Mouse (Mus musculus): ENCODE data around the gene Prcp.
A peak's percentile ranks its signal among the peaks of the same experiment; 100 is the strongest.

Gene Prcp

DNA sequence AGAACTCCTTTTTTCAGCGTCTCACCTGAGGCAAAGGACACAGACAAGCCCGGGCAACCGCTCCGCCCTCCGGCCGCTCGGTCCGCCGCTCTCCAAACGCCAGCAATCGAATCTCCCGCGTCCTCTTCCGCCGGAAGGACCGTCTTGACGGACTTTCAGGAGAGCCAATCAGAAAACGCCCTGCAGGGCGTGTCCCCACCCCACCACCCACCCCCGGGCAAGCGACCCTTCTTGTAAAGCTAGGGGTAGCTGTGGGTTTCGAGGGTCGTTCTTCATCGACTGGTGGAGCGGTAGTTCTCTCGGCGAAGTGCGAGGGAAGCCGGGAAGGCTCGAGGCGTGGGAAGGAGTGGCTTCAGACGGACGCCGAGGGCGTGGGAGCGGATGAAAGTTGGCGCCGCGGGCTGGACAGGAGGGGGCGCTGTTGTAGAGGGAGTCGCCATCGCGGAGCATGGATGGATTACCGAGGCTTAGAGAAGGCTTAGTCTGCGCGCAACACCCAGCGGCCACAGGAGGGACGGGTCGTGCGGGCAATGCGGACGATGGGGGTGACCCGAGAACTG lies at the start of gene Prcp, which contains the start of gene Ddias:
Gene Prcp, plus strand, starts transcription at position 355 of the 560 bp plus-strand sequence.
Gene Ddias, minus strand, starts transcription at position 132 of the 560 bp plus-strand sequence.
- DNase-seq (ENCODE audit: low spot score in 2 of 2), result peak; percentile 98

- no peak for DNase-seq (ENCODE audit: low spot score in 2 of 2)
These were observed 48.0 kb upstream of the Prcp start for GRCm38 (mm10) chr7:92826248-92826647.

DNA sequence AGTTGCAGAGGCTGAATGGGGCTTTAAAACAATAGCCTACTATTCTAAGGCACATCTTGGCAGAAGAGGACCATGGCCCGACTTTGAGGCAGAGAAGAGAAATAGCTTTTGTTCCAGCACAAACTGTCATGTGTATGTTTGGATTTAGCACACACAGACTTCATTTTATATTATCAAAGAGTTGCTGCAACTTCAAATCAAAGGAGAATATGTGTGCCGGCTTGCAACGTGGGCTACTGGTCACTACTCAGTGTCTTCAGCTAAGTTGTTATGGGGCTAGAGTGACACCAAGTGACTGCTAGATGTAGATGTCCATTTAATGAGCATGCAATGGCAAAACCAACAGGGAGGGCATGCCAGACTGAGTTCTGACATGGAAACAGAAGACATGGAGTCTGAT lies 46.3 kb upstream of the Prcp start:
- no peak for DNase-seq (ENCODE audit: low spot score in 2 of 2)

DNA sequence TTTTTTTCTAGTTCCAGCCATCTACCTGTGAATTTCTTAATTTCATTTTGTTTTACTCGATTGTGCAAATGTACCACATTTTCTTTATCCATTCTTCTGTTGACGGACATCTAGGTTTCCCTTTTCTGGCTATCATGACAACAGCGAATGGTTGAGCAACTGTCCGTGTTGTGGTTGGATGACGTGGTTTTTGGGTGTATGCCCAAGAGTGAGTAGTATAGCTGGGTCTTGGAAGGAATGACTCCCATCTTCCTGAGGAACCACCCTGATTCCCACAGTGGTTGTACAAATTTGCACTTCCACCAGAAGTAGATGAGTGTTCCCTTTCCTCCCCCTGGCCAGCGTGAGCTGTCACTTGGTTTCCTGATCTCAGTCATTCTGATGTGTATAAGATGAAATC lies 41.9 kb upstream of the Prcp start:
- DNase-seq (ENCODE audit: low spot score in 2 of 2), result no peak

DNA sequence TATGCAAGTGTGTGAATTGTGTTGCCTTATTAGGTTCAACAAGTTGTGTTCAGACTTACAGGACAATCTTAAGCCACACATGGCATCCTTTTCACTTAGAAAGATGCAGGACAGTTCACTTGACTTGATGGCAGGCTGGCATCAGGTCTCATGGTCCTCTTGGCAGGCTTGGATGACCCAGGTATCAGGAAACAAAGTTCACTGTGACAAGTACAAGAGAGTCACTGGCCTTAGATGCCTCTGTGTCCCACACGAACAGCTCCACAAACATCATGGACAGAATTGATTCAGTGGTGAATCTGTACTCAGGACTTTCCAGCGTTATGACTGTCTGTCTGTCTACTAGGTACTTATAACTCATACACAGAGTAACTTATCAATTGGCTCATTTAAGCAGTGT lies 39.9 kb upstream of the Prcp start:
- no peak for DNase-seq (ENCODE audit: low spot score in 2 of 2)

DNA sequence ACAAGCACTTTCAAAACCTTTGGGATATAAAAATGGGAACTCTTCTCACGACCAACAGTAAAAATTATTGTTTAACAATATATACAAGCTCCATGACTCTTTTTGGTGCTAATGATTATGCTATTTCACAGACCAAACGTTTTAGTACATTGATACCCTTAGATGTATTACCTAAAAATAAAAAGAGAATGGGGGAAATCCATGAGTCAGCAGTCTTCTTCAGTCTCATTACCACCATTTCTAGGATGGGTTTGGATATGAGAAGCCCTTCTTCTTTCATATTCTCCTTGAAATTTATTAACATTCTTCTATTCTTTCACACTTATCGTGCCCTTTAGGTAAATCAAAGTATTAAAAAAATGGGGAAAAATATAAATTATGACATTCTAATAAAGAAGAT lies 37.8 kb upstream of the Prcp start:
- no peak for DNase-seq (ENCODE audit: low spot score in 2 of 2)

DNA sequence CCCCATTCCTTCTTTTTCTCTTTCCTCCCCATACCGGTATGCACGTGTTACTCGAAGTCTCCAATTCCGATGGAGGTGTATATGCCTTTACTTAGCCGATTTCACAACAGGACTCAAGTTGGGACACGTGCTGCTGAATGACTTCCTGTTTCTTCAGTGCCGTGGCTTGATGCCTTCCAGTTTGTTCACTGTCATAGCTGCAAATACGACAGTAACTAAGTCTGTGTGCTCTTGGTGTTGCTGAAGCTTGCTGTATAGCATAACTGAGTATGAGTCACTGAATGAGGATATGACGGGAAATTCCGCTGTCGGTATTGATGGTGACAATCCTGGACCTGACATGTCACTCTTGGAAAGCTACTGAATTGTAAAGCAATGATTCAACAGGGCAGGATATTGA lies 37.0 kb upstream of the Prcp start:
- no peak for DNase-seq (ENCODE audit: low spot score in 2 of 2)

GRCm38 (mm10) chr7:92837907-92838306 lies 36.4 kb upstream of the Prcp start:
- no peak for DNase-seq (ENCODE audit: low spot score in 2 of 2)

DNA sequence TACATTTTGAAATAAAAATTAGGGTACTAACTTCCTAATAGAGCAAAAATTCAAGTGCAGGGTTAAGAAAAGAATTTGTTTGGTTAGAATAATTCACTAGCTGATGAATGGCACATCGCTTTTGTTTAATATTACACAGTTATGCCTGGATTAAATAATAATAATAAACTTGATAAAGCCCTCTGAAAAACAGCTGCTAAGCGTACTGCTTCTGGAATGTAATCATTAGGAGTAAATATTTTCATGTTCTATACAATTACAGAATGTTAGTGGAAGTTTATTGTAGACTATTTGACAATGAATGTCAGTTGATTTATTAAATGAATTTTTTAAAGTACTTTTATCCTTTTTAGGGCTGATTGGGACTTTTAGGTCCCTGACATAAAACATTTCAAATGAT lies 32.0 kb upstream of the Prcp start:
- no peak for DNase-seq (ENCODE audit: low spot score in 2 of 2)

DNA sequence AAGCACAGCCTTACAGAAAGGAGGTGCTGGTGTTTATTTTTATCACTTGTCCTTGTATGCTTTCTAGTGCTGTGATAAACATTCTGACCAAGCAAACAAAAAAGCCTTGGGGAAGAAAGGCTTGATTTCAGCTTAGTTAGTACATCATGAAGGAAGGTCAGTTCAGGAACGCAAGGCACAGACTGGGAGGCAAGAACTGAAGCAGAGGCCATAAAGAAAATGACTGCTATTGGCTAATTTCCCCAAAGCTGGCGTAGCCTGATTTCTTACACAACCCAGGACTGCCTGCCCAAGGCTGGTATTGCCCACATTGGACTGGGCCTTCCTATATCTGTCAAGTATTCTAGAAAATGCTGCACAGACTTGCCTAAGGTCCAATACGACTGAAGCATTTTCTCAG lies 26.0 kb upstream of the Prcp start:
- no peak for DNase-seq (ENCODE audit: low spot score in 2 of 2)

GRCm38 (mm10) chr7:92866526-92866925 lies 7.7 kb upstream of the Prcp start:
- DNase-seq (ENCODE audit: low spot score in 2 of 2), result no peak

DNA sequence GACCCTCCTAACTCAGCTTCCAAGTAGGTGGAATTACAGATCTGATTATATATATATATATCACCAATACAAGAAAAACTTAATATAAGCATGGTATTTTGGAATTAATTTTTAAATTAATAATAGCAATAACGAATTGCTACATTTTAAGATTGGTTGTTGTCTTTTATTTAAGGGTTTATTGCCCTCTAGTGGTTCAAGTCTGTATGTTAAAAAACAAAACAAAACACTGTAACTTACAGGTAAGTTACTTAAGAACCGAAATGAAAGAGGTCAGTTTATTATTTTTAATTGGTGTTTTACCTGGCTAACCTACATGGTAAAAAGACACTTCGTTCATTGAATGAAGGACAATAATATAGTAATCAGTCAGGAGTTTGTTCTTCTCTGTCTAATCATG lies 4.1 kb upstream of the Prcp start:
- DNase-seq (ENCODE audit: low spot score in 2 of 2), result no peak

DNA sequence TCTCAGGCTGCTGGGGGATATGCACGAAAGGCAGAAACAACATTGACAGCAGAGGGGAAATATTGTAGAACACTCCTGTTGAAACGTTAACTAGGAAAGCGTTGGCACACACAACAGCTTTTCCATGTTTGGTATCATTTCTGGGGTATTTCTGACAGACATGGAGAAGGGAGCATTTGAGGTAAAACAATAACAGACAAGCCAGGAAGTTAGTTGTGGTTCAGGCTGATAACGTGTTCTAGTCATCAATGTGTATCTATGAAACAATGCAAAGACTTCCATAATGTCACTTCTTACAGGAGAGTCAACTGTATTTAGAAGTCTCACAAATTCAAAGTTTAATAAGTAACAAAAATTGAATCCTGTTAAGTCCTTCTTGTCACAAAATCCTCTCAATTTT lies 2.7 kb upstream of the Prcp start:
- DNase-seq (ENCODE audit: low spot score in 2 of 2), result no peak

DNA sequence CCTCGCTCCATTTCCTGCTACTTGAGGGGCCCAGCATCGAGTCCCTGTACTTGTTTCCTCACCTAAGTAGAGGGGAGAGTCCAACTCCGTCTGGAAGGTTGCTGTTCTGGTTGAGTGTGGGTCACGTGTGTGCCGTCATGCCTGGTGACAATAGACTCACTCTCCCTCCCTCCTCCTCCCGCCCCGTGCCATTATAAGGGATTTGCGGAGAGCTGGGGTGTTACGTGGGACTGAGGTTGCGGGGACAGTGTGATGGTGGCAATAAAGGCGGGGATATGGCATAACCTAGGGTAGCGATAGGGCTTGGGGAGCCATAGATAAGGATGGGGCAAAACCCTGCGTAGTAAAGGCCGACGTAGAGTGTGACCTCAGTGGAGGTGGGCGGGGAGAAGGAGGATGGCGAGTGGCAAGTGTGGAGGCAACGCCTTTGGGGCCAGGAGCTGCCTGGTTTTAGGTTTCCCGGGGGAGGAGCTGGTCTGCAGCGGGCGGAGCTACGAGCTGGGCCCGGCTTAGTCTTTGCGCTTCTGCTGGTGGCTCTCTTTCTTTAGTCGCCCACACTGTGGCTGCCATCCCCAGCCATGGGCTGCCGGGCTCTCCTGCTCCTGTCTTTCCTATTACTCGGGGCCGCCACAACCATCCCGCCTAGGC lies 615 bp downstream of the Prcp start:
- peak; percentile 90 to 94 for DNase-seq (ENCODE audit: low spot score in 2 of 2)

DNA sequence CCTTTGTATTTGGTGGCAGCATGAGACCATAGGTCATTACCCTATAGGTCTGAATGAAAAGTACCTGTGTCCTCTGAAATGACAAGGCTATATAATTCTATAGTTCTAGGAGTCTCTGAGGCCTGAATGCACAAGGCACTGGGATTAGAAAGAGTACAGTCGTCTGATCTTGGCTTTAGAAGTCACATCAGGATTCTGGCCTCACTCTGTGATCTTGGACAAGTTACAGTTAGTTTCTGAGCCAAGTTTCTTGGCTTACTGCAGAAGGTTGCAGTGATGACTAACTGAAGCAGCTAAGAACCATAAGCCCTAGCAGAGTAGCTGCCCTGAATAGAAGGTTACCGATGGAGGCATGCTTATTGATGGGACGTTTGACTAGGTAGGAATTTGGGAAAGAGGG lies 1.8 kb downstream of the Prcp start:
- DNase-seq (ENCODE audit: low spot score in 2 of 2), result no peak

DNA sequence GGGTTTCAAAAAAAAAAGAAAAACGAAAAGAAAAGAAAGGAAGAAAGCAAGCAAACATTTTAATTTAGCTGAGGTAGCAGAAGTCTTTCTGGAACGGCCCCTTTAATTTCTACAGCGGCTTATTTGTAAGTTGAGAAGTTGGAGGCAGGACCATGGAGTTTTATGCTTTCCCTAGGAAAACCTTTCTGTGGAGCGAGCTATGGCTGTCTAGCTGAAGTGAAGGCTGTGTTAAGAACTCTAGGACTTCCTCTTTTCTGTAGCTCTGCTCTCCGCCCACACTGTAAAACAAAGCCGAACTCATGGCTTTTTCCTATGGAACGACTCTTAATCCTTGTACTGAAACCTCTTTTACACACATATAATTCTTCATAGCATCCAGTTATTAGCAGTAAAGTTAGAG lies 2.3 kb downstream of the Prcp start:
- DNase-seq (ENCODE audit: low spot score in 2 of 2), result no peak

DNA sequence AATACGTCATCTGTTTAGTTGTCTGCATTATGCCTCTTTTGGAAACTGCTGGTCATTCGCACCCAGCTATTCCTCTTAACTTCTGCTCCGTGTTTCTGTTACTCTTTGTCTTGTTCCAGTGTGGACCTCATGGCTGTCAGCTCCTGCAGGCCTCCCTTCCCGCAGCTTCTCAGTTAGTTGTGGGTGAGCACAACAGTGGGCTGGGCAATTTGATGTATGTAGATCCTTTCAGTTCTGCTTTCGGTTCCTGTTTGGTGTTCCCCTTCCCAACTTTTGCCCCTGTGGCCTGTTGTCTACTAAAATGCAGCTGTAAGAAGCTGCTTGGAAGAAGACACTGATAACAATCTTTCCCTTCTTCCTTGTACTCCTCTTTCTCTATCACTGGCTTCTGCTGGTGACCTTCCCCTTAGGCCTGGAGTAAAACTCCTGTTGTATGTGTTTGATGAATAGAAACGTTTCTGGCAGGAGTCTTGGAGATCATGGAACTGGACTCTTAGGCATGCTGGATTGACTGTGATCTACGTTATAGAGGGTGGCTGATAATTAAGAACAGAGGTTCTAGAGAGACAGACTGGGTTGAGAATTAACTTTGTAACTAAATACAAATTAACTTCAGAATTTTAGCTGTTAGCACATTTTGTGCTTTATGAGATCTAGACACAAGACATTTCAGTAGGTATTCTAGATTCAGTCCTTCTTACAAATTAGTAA lies 4.5 kb downstream of the Prcp start:
- DNase-seq (ENCODE audit: low spot score in 2 of 2), result peak in 1 of 2 experiments; percentile 52

DNA sequence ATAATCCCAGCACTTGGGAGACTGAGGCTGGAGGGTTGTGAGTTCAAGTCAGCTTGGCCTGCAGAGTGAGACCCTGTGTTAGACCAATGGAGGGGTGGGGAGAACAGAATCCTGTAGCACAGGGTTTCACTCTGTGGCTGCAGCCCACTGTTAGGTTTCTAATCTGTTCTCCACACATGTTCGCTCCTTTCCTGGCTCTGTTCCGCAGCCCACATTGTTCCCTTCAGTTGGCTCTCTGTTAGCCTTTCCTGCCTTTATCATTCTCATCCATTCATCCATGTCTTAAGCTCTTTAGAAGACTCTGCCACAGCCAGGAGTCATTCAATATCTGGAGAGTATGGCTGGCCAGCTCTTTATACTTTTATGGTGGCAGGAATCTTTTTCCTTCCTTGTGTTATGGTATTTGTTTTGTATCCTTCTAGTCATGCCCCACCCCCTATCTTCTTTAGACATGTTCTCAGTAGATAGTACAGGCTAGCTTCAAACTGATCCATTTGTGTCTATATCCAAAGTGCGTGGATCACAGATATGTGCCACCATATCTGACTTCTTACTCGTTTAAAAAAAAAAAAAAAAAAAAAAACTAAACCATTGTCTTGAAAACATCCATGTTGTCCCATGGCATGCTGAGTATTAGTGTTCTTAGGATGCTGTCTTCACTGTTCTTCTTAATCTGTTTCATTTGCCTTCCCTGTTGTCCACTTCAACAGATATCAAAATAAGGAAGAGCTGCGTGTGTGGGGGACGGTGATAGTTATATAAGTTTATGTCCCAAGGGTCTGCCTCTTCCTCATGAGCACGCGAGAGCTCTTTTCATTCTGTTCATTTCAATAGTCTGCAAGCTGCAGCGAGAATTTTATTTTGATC lies 9.8 kb downstream of the Prcp start:
- no peak for DNase-seq (ENCODE audit: low spot score in 2 of 2)

DNA sequence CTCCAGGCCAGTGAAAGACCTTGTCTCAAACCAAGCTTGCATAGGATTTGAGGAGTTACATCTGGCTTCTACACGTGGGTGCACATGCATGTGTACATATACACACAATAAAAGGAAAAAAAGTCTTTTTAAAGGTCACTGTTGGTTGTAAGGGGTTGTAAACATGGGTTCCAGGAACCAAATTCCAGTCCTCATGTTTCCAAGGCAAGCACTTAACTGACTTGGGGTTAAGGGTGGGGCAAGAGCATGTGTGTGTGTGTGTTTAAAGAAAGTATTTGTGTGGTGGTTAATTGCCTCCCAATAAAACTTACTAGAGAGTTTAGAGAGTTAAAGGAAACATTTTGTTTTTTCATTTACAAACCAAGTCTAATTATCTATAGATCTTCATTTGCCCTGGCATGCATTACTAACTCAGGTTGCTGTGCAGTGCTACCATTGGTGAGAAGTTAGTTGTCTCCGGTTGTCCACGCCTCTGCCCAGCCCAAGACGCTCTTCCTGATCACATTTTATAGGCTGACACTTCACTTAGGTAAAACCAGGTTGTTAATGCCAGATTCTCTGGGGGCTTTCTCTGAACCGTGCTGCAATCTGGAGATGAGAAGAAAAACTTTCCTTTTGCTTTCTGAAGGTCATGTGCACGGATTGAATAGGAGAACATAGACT lies 10.9 kb downstream of the Prcp start:
- DNase-seq (ENCODE audit: low spot score in 2 of 2), result no peak

GRCm38 (mm10) chr7:92886801-92887200 lies 12.5 kb downstream of the Prcp start:
- no peak for DNase-seq (ENCODE audit: low spot score in 2 of 2)

DNA sequence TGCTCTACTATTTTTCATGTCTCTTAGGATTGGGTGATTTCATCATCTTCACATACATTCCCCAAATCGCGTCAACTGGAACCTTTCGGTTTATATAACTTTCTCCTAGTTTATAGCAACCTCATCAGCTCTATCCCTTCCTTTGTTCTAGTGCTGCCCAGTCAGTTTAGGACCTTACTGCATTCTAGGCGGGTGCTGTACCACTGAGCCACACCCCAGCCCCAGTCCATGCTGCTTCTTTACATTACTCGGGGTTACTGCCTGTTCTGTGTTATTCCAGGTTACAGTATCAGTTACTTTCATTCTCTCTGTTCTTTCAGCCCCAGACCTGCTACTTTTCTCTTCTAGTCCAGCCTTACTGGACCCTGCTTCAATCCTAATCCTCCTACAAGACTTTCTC lies 13.0 kb downstream of the Prcp start:
- DNase-seq (ENCODE audit: low spot score in 2 of 2), result no peak

DNA sequence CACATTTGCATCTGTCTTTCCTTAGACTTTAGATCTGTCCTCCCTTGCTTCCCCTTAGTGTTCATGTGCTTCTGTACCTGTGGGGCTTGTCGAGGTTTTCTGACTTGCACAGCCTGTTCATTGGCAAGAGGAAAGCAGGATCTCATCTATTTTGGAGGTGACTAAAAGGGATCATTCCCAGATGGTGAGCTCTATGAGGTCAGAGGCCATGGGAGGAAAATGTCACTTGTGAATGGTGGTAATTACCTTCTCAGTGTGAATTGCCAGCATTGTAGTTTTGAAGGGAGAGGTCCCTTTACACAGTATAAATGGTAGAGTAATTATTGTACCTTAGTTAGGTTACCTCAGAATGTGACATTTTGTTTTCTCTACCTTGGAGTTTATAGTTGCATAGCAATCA lies 15.9 kb downstream of the Prcp start:
- no peak for DNase-seq (ENCODE audit: low spot score in 2 of 2)
